Mouse (Mus musculus) midbrain, postnatal 0 days (tissue): ENCODE data around the gene Tmem132c. TPM values are rescaled to one million over a fixed set of nuclear protein-coding genes. Genes with fewer than 3 reads are reported as not detected.
A peak's percentile ranks its signal among the peaks of the same experiment; 100 is the strongest.

Source experiments
- ATAC-seq: fragments of 200-750 bp; cut with Nextera tagmentation; 2 replicates; pipeline ENCODE4 v1.8.0; 2017; ENCODE audit warnings: moderate number of reproducible peaks, mild to moderate bottlenecking, moderate TSS enrichment, moderate library complexity; ENCODE audit not compliant: low FRiP score
- DNase-seq: peaks from one replicate; pipeline ENCODE4 v3.0.0-alpha.2; 2015; ENCODE audit warnings: low spot score
- H3K27ac ChIP-seq: fragments of 300-500 bp; sonication (generic); 2 replicates; pipeline ENCODE4 v1.5.1; 2014; ENCODE audit warnings: low read depth, mild to moderate bottlenecking, low read length, mixed read lengths
- H3K27me3 ChIP-seq: fragments of 300-500 bp; sonication (generic); 2 replicates; pipeline ENCODE4 v1.6.1; 2014; ENCODE audit warnings: low read length, control low read depth, mixed read lengths; ENCODE audit not compliant: insufficient read depth
- H3K36me3 ChIP-seq: fragments of 300-500 bp; sonication (generic); 2 replicates; pipeline ENCODE4 v1.6.1; 2014; ENCODE audit warnings: low read length, control low read depth, mixed read lengths; ENCODE audit not compliant: insufficient read depth
- H3K4me1 ChIP-seq: fragments of 300-500 bp; sonication (generic); 2 replicates; pipeline ENCODE4 v1.6.1; 2014; ENCODE audit warnings: mild to moderate bottlenecking, control low read depth, antibody characterized with exemption, low read length, mixed read lengths; ENCODE audit not compliant: insufficient read depth
- H3K4me2 ChIP-seq: fragments of 300-500 bp; sonication (generic); 2 replicates; pipeline ENCODE4 v1.6.1; 2014; ENCODE audit warnings: low read depth, mild to moderate bottlenecking, low read length, mixed read lengths; ENCODE audit not compliant: poor library complexity, severe bottlenecking
- H3K4me3 ChIP-seq: fragments of 300-500 bp; sonication (generic); 2 replicates; pipeline ENCODE4 v1.5.1; 2014; ENCODE audit warnings: low read depth, mild to moderate bottlenecking, low read length, moderate library complexity
- H3K9ac ChIP-seq: fragments of 300-500 bp; sonication (generic); replicated peaks from 2 replicates; pipeline ENCODE4 v1.6.1; 2014; ENCODE audit warnings: mild to moderate bottlenecking, low read length, moderate library complexity, mixed read lengths; ENCODE audit not compliant: poor library complexity, severe bottlenecking
- H3K9me3 ChIP-seq: fragments of 300-500 bp; sonication (generic); 2 replicates; pipeline ENCODE4 v1.6.1; 2016; ENCODE audit warnings: low read length, control low read depth
- CTCF ChIP-seq: IDR thresholded peaks from 2 replicates; pipeline ENCODE4 v1.5.1; 2016; ENCODE audit warnings: antibody characterized with exemption, mild to moderate bottlenecking
- WGBS: fragments of 180-500 bp; shearing (Covaris S2); extraction: QIAGEN DNeasy Blood & Tissue Kit; methylation state at CpG from one replicate; pipeline ENCODE4 v1.1.7; 2014; 5-methylcytosine and 5-hydroxymethylcytosine counted together
- polyA plus RNA-seq: library from polyadenylated mRNA; unstranded; fragments of >200 nt; fragmentation: Nextera tagmentation; extraction: Ambion mirVana; gene quantifications from 2 replicates; pipeline ENCODE4 v1.2.1, GENCODE M21; 2015
- total RNA-seq: library from RNA; depleted of rRNA; stranded (reverse); fragments of >200 nt; gene quantifications from 2 replicates; pipeline ENCODE4 v1.2.3, GENCODE M21; 2014

Tmem132c gene
- total and polyA plus RNA-seq, 2 experiments from 2014 or later, result 10.2 to 40.0 TPM

DNA sequence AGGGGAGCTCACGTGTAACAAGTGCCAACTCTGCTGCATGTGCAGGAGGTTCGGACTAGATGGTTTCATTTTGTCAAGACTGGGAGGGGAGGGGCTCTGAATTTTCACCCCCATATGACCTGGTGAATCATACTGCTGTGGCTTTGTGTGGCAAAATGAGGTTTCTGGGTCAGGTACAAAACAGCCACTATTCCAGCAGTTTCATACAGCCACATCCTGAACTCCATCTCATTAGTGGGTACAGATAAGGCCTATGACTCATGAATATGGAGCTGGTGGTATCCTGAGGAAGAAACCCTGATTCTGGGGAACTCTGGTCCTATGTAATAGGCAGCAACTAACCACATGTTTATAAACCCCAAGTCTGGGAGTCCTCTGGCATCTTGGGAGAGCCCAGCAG lies 295.9 kb downstream of the Tmem132c start:
- no peak for ATAC-seq
- Histone ChIP-seq H3K4me3 (no peak overlapping the region), H3K36me3 (no peaks in the 10 kb centered on the region), H3K9me3 (no peaks in the 10 kb centered on the region), H3K27me3 (no peaks in the 10 kb centered on the region), H3K4me2 (no peak overlapping the region), H3K9ac (no peak overlapping the region), H3K4me1 (no peaks in the 10 kb centered on the region), H3K27ac (no peak overlapping the region)
- DNase-seq, result no peak
- 85% methylated on average over 2 of the region's 2 CpGs for WGBS
- no peak for TF ChIP-seq CTCF

DNA sequence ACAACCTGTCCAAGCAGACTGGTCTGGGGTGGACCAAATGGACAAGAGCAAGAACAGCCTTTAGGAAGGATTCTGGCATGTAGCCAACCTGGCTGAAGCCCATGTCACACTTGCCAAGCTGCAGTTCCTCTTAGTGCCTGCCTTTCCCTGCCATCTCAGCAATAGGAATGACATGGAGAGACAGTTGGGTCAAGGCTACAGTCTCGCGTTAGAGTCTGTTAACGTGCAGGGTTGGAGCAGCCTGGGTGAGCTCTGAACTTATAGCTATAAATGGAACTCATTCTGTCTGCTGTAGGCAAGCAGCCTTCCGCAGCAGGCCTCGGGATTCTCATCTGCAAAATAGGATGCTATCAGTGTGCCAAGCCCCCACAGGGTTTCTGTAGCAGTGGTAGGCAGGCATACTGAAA lies 305.0 kb downstream of the Tmem132c start:
- Histone ChIP-seq H3K27ac (no peak overlapping the region), H3K27me3 (no peaks in the 10 kb centered on the region), H3K4me1 (no peaks in the 10 kb centered on the region), H3K9ac (no peak overlapping the region), H3K36me3 (no peaks in the 10 kb centered on the region), H3K4me2 (no peak overlapping the region), H3K9me3 (no peaks in the 10 kb centered on the region), H3K4me3 (no peak overlapping the region)
- TF ChIP-seq CTCF, result no peak
- DNase-seq, result peak; percentile 88
- WGBS, result 74% methylated on average over 5 of the region's 5 CpGs
- ATAC-seq, result no peak

- no peaks in the 10 kb centered on the region for H3K36me3 ChIP-seq
- no peak for ATAC-seq
- H3K4me1 ChIP-seq, result no peaks in the 10 kb centered on the region
- H3K27me3 ChIP-seq, result no peaks in the 10 kb centered on the region
- no peak overlapping the region for H3K4me3 ChIP-seq
- TF ChIP-seq CTCF, result no peak
- DNase-seq, result peak; percentile 21
- H3K9ac ChIP-seq, result no peak overlapping the region
- no peaks in the 10 kb centered on the region for H3K9me3 ChIP-seq
- no peak overlapping the region for H3K27ac ChIP-seq
- WGBS, result 86% methylated on average over 2 of the region's 2 CpGs
- H3K4me2 ChIP-seq, result no peak overlapping the region
These were observed 306.5 kb downstream of the Tmem132c start for GRCm38 (mm10) chr5:127548136-127548535.

GRCm38 (mm10) chr5:127561086-127561485 lies 319.5 kb downstream of the Tmem132c start:
- H3K4me1 ChIP-seq, result no peaks in the 10 kb centered on the region
- no peak for ATAC-seq
- H3K36me3 ChIP-seq, result 0 out of 2 replicates have a peak, but pooled peaks cover 2% of the 10 kb centered on the region
- no peaks in the 10 kb centered on the region for H3K9me3 ChIP-seq
- TF ChIP-seq CTCF, result no peak
- no peak for DNase-seq
- no peaks in the 10 kb centered on the region for H3K27me3 ChIP-seq
- no peak overlapping the region for H3K9ac ChIP-seq
- WGBS, result 95% methylated on average over 3 of the region's 3 CpGs
- no peak overlapping the region for H3K4me3 ChIP-seq
- H3K27ac ChIP-seq, result no peak overlapping the region
- no peak overlapping the region for H3K4me2 ChIP-seq

- WGBS, result 22% methylated on average over 6 of the region's 6 CpGs
- TF ChIP-seq CTCF, result no peak
- H3K9ac ChIP-seq, result no peak overlapping the region
These were observed 325.6 kb downstream of the Tmem132c start for GRCm38 (mm10) chr5:127567165-127567741.

GRCm38 (mm10) chr5:127577419-127577818 lies 335.8 kb downstream of the Tmem132c start:
- Histone ChIP-seq H3K4me3 (no peak overlapping the region), H3K36me3 (no peaks in the 10 kb centered on the region), H3K27me3 (0 out of 2 replicates have a peak, but pooled peaks cover 3% of the 10 kb centered on the region), H3K4me1 (no peaks in the 10 kb centered on the region), H3K4me2 (no peak overlapping the region), H3K27ac (no peak overlapping the region), H3K9me3 (no peaks in the 10 kb centered on the region), H3K9ac (no peak overlapping the region)
- 58% methylated on average over 8 of the region's 8 CpGs for WGBS
- ATAC-seq (no peak), DNase-seq (peak; percentile 17)
- peak; percentile 63 for TF ChIP-seq CTCF

More at GRCm38 (mm10) chr5:127567165-127567741, 325.6 kb downstream of the Tmem132c start:
- DNase-seq, result no peak
- no peak overlapping the region for H3K4me2 ChIP-seq
- ATAC-seq, result no peak
- H3K9me3 ChIP-seq, result no peaks in the 10 kb centered on the region
- H3K4me1 ChIP-seq, result no peaks in the 10 kb centered on the region
- H3K27ac ChIP-seq, result no peak overlapping the region
- H3K27me3 ChIP-seq, result no peaks in the 10 kb centered on the region
- no peaks in the 10 kb centered on the region for H3K36me3 ChIP-seq
- no peak overlapping the region for H3K4me3 ChIP-seq
